Mouse (Mus musculus) left cerebral cortex, postnatal 10 days (tissue): ENCODE data around the gene Atp6v0b. TPM values are rescaled to one million over a fixed set of nuclear protein-coding genes. Genes with fewer than 3 reads are reported as not detected.

ENCODE experiments used
- DNase-seq, 2 experiments: peaks; one replicate each; pipeline ENCODE4 v3.0.0; 2021 to 2022; ENCODE audit warnings: low spot score in 2 of 2, mixed read lengths in 1 of 2; ENCODE audit errors: extremely low spot score in 1 of 2
- intact Hi-C: fragments of 180-260 bp; cut with DNase I; formaldehyde crosslinking; loops from one replicate; pipeline ENCODE4 v1.15.1; 2025
- total RNA-seq, 2 experiments: library from RNA; stranded (reverse); gene quantifications; 2 replicates each; pipeline ENCODE4 v1.2.3; 2021

Gene Atp6v0b
- total RNA-seq, 2 experiments from 2014 or later, result 464 to 465 TPM

DNA sequence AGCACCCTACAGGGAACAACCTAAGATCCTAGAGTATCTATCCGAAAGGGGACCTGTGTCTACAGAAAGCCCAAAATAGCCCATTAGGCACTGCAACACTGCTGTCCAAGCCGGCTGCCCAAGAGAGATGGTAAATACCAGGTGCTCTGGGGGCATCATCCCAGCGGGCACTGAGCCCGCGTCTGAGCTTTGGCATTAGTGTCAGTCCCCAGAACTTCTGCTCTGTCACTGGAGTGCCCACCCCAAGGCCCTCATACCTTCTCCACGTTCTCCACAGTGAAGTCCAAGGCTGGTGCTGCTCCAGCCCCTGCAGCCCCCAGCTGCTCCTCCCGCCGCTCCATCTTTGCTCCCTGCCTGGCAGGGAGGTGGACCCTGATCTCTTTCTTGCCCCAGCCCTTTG lies 26.9 kb upstream of the Atp6v0b start:
- intact Hi-C loops, result no loop called here
- no peak for DNase-seq

- peak in 1 of 2 experiments; percentile 67 for DNase-seq
- intact Hi-C loops, result no loop called here
These were observed 26.3 kb upstream of the Atp6v0b start for GRCm38 (mm10) chr4:117913421-117913820.

- no peak for DNase-seq
- intact Hi-C loops, result no loop called here
These were observed 25.6 kb upstream of the Atp6v0b start for GRCm38 (mm10) chr4:117912685-117913273.

- DNase-seq, result no peak
- intact Hi-C loops, result no loop called here
These were observed 25.0 kb upstream of the Atp6v0b start for GRCm38 (mm10) chr4:117912131-117912561.

DNA sequence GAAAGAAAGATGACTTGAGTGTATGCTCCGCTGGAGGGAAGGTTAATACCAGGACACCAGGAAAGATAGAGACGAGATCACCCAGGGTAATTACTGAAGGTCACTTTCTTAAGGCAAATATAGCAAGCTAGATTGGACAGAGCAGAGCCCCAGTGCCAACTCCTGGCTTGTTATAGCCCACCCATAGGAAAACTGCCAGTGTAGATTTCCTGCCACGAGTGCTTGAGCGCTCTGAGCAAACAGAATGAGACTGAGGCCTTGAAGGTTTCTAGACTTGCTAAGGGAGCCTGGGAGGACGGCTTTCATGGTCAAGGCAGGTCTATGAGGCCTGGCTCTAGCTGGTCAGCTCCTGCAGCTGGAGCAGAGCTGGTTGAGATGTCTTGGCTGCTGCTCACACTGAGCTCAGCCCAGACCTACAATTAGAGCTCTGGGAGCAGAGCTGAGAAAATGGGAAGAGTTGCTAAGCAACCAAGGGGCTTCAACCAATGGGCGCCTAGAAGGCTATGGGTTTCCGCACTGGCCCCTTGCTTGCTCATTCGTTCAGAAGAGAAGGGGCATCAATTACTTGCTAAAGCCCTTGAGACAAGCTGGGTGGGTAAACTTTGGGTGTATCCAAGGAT lies 21.8 kb upstream of the Atp6v0b start:
- DNase-seq, result peak in 1 of 2 experiments; percentile 65
- intact Hi-C loops, result no loop called here

DNA sequence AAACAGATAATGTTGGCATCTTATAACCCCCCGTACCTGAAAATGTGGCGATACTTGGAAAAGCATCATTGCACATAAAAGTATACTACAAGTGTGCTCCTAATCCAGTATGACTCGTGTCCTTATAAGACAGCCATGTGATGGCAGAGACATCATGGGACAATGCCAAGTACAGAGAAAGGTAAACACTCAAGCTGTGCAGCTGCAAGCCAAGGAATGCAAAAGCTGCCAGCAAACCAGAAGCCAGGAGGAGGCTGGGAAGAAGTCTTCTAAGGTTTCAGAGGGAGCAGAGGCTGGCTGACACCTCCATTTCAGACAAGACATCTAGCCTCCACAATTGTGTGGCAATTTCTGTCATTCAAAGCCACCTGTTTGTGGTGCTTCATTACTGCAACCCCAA lies 19.1 kb upstream of the Atp6v0b start:
- intact Hi-C loops, result no loop called here
- DNase-seq, result no peak

DNA sequence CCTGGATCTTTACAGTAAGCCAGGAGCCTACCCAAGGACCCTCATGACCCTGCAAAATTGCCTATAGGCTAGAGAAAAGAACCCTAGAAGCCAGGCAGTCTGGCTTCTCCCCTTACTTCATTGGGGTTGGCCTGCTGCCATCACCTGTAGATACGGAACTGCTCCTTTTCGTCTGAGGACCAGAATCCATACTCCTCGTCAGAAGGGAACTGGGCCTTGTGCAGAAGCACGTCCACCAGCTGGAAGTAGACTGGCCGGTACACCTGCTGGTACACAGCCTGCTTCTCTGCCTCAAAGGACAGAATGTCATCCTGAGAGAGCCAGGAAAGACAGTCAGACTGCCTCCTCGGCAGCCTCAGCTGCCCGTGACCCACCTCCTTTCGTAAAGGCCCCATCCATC lies 17.6 kb upstream of the Atp6v0b start:
- DNase-seq, result no peak
- intact Hi-C loops, result no loop called here

DNA sequence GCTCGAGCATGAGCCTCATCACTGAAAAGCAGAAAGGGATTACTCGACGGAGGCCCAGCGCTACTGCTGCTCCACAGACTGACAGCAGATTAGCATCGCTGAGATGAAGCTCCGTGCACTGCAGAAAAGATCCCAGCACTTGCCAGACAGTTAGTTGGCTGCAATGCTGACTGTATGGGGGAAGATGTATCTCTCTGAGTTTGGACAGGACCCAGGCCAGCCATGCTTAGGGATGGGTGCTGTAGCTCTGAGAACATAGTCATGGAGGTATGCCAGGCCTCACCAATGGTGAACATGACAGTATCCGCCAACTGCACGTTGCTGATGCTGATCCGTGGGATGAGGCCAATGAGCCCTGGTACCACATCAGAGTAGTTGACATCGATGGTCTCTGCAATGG lies 17.0 kb upstream of the Atp6v0b start:
- no peak for DNase-seq
- intact Hi-C loops, result no loop called here

- no peak for DNase-seq
- intact Hi-C loops, result no loop called here
These were observed 11.0 kb upstream of the Atp6v0b start for GRCm38 (mm10) chr4:117898111-117898510.

DNA sequence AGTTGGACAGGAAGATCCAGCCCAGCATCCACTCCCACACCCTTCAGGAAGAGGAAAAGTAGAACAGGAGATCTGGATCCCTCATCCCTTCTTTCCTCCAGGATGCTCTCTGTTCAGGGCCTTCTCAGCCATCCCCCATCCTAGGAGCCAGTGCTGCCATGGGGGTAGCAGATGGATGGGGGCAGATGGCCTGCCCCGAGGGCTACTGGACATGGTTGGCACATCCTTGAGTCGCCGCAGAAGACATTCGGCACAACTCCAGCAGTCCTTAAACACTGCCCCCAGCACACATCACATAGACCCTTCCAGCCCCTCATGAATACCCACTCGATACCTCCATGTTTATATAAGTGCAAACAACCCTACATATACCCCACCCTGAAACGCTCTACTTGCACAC lies 8.9 kb upstream of the Atp6v0b start:
- no peak for DNase-seq
- intact Hi-C loops, result no loop called here

DNA sequence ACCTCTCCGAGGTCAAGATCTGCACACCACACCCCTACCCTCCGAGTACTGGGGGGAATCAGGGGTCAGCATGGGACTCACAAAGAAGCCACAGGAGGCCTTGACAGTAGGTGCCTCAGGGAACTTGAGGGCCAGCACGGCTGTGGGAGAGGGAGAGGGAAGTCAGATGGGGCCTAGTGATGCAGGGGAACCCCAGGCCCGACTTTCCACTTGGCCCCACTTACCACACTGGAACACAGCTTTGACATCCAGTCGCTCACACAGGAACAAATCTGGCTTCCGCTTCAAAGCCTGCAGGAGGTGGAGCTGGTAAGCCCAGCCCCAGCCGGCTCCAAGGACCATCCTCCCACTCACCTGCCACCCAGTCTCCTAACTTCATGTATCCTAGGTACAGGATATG lies 8.2 kb upstream of the Atp6v0b start:
- intact Hi-C loops, result no loop called here
- DNase-seq, result no peak

DNA sequence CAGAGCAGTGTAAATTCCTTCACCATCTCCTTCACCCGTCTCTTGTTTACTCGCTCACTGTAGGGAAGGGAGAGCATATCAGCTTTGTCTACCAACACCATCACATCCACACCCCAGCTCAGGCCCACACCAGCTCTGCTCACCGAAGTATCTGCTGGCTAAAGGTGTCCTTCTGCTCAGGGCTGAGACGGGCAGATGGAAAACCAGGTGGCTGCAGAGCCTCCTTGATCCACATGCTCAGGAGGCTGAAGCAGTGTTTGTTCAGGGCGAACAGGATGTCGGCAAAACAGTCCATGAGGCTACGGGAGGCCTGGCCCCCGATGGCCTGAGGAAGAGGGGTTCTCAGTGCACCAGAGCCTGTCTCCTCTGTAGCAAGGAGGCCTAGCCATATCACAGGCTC lies 7.5 kb upstream of the Atp6v0b start:
- no peak for DNase-seq
- intact Hi-C loops, result no loop called here

DNA sequence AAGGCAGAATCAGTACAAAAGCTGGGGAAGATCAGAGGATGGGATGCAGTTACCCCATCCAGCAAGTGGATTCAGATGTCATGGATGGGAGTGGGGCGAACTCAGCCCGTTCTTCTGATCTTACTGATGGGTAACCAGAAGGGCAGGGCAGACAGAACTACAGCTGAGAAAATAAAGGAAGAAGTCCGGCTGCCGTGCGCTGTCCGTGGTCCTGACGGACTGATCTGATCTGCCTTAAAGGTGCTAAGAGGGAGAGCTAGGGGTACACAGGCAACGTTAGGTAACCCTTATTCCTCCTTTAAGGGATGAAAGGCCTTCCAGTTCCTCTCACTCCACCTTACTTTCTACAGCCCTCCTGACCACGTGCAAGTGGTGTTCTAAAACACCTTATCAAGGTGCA lies 6.2 kb upstream of the Atp6v0b start:
- no peak for DNase-seq
- intact Hi-C loops, result no loop called here

- DNase-seq, result peak; percentile 86 to 87
- intact Hi-C loops, result no loop called here
These were observed 4.6 kb upstream of the Atp6v0b start, which contains the start of gene Dph2 for GRCm38 (mm10) chr4:117891738-117892161. Dph2 (minus strand) TSS chr4:117892032.

DNA sequence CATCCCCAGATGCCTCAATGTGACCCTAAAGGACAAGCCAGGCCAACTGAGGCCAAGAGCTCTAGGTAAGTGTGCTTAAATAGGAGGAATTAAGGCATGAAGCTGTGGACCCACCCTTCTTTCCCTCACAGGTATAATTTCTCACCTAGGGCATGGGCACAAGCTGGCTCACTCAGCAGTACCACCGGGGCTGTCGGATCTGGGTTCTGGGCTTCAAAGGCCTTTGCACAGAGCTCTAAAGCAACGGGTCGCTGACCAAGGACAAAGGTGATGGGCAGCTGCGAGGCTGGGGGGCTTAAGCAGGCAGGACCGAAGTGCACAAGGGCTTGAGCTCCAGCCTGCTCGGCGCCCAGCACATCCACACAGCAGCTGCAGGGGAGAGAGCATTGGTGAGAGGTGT lies 3.6 kb upstream of the Atp6v0b start:
- no peak for DNase-seq
- intact Hi-C loops, result no loop called here

DNA sequence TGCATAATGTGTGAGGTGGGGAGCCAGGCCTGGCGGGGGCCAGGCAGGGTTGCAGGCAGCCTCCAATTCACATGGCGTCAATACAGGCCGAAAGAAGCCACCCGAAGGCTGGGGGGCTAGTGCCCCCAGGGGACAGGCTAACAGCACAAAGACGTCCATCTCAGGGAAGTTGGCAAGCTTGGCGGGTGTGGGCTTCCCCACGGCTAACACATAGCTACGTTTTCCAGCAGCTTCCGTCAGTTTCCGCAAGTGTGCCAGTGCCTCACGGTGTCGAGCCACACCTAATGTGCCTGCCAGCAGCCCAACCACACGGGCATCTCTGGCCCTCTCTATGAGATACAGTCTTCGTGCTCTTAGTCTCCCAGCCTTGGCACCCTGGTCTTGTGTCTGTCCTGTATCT lies 2.9 kb upstream of the Atp6v0b start:
- intact Hi-C loops, result no loop called here
- no peak for DNase-seq

DNA sequence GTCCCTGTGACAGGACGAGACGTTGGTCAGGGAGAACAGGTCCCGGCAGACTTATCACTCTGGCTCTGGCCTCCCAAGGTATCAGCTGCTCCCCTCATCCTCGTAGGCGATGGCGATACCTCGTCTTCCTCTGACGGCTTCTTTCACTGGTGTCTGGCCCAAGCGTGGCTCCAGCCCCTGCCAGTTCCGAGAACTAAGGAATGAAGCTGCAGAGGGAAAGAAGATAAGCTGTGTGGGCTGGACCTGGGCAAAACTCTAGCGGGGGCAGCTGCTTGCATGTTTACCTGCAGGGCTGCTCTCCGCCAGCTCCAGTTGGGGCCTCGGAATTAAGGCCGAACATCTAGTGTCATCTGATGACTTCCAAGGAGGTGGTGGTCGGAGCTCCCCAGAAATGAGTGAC lies 2.3 kb upstream of the Atp6v0b start:
- no peak for DNase-seq
- intact Hi-C loops, result no loop called here

- no peak for DNase-seq
- intact Hi-C loops, result loop anchor here (2.0 kb wide), 1 partner anchor 77 kb away; no protein-coding TSS in a partner anchor
These were observed 787 bp upstream of the Atp6v0b start for GRCm38 (mm10) chr4:117887920-117888319.

- DNase-seq, result no peak
- intact Hi-C loops, result loop anchor here (2.0 kb wide), 1 partner anchor 76 kb away; no protein-coding TSS in a partner anchor
These were observed 489 bp downstream of the Atp6v0b start for GRCm38 (mm10) chr4:117886644-117887043.

DNA sequence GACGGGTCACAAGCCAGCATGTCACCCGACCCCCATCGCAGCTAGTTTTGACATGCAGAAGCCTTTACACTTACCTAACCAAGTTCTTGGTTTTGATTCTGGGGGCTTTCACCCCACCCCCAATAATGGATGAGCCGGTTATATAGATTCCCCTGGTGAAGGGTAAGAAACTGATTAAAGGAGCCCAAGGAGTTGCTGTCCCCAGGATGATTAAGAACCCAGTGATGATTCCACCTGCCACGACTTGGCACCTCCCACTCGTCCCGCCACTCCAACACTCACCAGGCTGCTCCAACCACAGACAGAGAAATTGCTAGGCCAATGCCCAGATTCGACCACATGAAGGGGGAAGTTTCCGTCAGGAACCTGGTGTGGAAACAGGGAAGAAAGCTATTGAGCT lies 1.1 kb downstream of the Atp6v0b start:
- no peak for DNase-seq
- intact Hi-C loops, result loop anchor here (2.0 kb wide), 1 partner anchor 75 kb away; no protein-coding TSS in a partner anchor

DNA sequence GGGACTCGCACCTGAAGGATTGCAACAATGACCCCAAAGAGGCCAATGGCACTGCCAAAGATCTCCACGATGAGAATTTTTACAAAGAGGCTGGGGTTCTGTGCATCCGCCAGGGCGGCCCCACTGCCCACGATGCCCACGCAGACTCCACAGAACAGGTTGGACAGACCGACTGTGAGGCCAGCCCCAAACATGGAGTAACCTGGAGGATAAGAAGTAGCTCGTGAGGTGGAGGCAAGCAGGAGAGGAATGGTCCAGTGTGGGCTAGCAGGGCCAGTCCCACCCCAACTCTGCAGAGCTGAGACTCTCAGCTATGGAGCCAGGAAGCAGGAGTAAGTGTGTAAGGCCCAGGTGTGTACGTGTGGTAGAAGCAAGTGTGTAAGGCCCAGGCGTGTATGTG lies 2.0 kb downstream of the Atp6v0b start:
- DNase-seq, result no peak
- intact Hi-C loops, result no loop called here
